Mouse (Mus musculus) liver, embryonic 15.5 days (tissue): ENCODE data around the gene Cacnb4. TPM values are rescaled to one million over a fixed set of nuclear protein-coding genes. Genes with fewer than 3 reads are reported as not detected.

ENCODE experiments used
- ATAC-seq: fragments of 200-750 bp; cut with Nextera tagmentation; 2 replicates; pipeline ENCODE4 v1.8.0; 2017; ENCODE audit warnings: moderate number of reproducible peaks, mild to moderate bottlenecking, moderate library complexity; ENCODE audit not compliant: insufficient read depth
- H3K27ac ChIP-seq: fragments of 300-500 bp; sonication (generic); replicated peaks from 2 replicates; pipeline ENCODE4 v1.5.1; 2015; ENCODE audit warnings: mild to moderate bottlenecking, inconsistent platforms
- H3K27me3 ChIP-seq: fragments of 300-500 bp; sonication (generic); 2 replicates; pipeline ENCODE4 v1.6.1; 2015; ENCODE audit warnings: mild to moderate bottlenecking, inconsistent platforms
- H3K36me3 ChIP-seq: fragments of 300-500 bp; sonication (generic); replicated peaks from 2 replicates; pipeline ENCODE4 v1.6.1; 2015; ENCODE audit warnings: moderate library complexity, mild to moderate bottlenecking, inconsistent platforms
- H3K4me1 ChIP-seq: fragments of 300-500 bp; sonication (generic); replicated peaks from 2 replicates; pipeline ENCODE4 v1.6.1; 2015; ENCODE audit warnings: inconsistent platforms
- H3K4me2 ChIP-seq: fragments of 300-500 bp; sonication (generic); 2 replicates; pipeline ENCODE4 v1.6.1; 2015; ENCODE audit warnings: moderate library complexity, mild to moderate bottlenecking, inconsistent platforms
- H3K4me3 ChIP-seq: fragments of 300-500 bp; sonication (generic); replicated peaks from 2 replicates; pipeline ENCODE4 v1.5.1; 2015; ENCODE audit warnings: mild to moderate bottlenecking, inconsistent platforms
- H3K9ac ChIP-seq: fragments of 300-500 bp; sonication (generic); 2 replicates; pipeline ENCODE4 v1.6.1; 2015; ENCODE audit warnings: moderate library complexity, mild to moderate bottlenecking, inconsistent platforms
- H3K9me3 ChIP-seq: fragments of 300-500 bp; sonication (generic); replicated peaks from 2 replicates; pipeline ENCODE4 v1.6.1; 2016; ENCODE audit warnings: inconsistent platforms
- WGBS: fragments of 180-500 bp; shearing (Covaris S2); methylation state at CpG from one replicate; pipeline ENCODE4 v1.1.7; 2015; ENCODE audit warnings: mixed read lengths; ENCODE audit not compliant: insufficient replicate concordance; 5-methylcytosine and 5-hydroxymethylcytosine counted together
- polyA plus RNA-seq: library from polyadenylated mRNA; unstranded; fragments of >200 nt; fragmentation: Nextera tagmentation; extraction: Ambion mirVana; gene quantifications from 2 replicates; pipeline ENCODE4 v1.2.1, GENCODE M21; 2015

Gene Cacnb4
- polyA plus RNA-seq, 1 experiment from 2014 or later: 0.20 TPM

- no peak for ATAC-seq
- H3K9ac ChIP-seq: no peak overlapping the region
- H3K4me1 ChIP-seq: no peaks in the 10 kb centered on the region
- no peaks in the 10 kb centered on the region for H3K9me3 ChIP-seq
- H3K4me3 ChIP-seq: no peak overlapping the region
- no peaks in the 10 kb centered on the region for H3K36me3 ChIP-seq
- 49% methylated on average over 3 of the region's 3 CpGs for WGBS
- H3K4me2 ChIP-seq: no peak overlapping the region
- no peak overlapping the region for H3K27ac ChIP-seq
- H3K27me3 ChIP-seq: no peaks in the 10 kb centered on the region
Observed at GRCm38 (mm10) chr2:52548401-52548800, 128.2 kb downstream of the Cacnb4 start.

DNA sequence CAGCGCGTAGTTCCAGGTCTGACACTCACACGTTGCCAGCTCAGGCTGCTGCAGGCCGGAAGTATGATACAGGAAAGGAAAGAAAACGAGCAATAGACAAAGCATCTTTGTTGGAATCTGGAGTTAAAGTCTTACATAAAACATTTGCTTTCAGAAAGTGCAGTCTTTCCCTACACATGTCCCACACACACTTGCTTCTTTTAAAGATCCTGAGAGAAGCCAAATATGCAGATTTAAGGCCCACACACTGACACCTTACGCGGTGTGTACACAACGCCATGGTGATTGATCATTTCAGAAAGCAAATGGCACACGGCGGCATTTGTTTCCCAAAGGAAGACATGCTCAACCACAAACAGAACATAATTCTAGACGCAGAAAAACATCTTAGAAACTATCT, 129.3 kb downstream of the Cacnb4 start:
- Histone ChIP-seq H3K4me1 (no peaks in the 10 kb centered on the region), H3K27ac (no peak overlapping the region), H3K36me3 (no peaks in the 10 kb centered on the region), H3K27me3 (no peaks in the 10 kb centered on the region), H3K4me3 (no peak overlapping the region), H3K9ac (no peak overlapping the region), H3K4me2 (no peak overlapping the region), H3K9me3 (no peaks in the 10 kb centered on the region)
- 76% methylated on average over 11 of the region's 11 CpGs for WGBS
- no peak for ATAC-seq

GRCm38 (mm10) chr2:52544527-52544926, 132.1 kb downstream of the Cacnb4 start:
- H3K4me3 ChIP-seq: no peak overlapping the region
- no peak overlapping the region for H3K27ac ChIP-seq
- no peaks in the 10 kb centered on the region for H3K9me3 ChIP-seq
- no peaks in the 10 kb centered on the region for H3K36me3 ChIP-seq
- no peak for ATAC-seq
- 62% methylated on average over 2 of the region's 2 CpGs for WGBS
- H3K9ac ChIP-seq: no peak overlapping the region
- no peaks in the 10 kb centered on the region for H3K4me1 ChIP-seq
- H3K4me2 ChIP-seq: no peak overlapping the region
- no peaks in the 10 kb centered on the region for H3K27me3 ChIP-seq

DNA sequence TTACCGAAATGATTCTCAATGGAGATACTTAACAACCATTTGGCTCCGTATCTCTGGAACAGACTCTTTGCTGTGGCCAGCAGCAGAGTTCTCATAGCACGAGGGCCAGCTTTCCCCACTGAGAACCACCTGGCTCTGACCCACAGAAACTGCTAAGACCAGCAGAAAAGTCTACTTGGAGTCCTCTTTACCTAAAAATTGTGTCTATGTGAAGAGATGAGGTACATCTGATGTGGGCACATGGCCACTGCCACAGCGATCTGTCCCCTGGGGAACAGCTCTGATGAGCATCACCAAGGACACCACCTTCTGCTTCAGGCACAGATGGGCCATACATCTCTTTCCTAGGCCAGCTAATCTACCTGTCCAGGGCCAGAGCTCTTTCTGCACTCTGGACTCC, 135.6 kb downstream of the Cacnb4 start:
- Histone ChIP-seq H3K36me3 (no peaks in the 10 kb centered on the region), H3K4me3 (no peak overlapping the region), H3K9me3 (no peaks in the 10 kb centered on the region), H3K4me1 (no peaks in the 10 kb centered on the region), H3K4me2 (no peak overlapping the region), H3K27ac (no peak overlapping the region), H3K9ac (no peak overlapping the region), H3K27me3 (no peaks in the 10 kb centered on the region)
- no peak for ATAC-seq
- 73% methylated on average over 4 of the region's 4 CpGs for WGBS

DNA sequence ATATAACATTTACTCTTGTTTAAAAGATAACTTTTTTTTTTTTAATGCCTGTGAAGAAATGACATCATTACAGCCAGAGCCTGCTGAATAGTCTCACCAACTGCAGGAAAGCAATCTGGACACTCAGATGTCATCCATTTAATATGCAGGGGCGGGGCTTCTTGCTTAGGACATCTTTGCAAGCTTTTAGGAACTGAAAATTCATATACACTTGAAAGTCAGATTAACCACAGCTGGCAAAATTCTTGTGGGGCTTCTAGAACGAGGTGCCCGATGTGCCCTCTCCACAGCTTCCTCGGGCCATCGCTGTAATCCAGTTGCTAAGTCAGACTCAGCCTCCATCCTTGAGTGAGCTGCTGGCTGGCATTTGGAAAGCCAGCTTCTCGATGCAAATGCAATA, 137.3 kb downstream of the Cacnb4 start:
- WGBS: 57% methylated on average over 6 of the region's 6 CpGs
- ATAC-seq: no peak
- H3K27ac ChIP-seq: no peak overlapping the region
- H3K4me2 ChIP-seq: no peak overlapping the region
- H3K4me3 ChIP-seq: no peak overlapping the region
- H3K9me3 ChIP-seq: no peaks in the 10 kb centered on the region
- no peaks in the 10 kb centered on the region for H3K4me1 ChIP-seq
- H3K36me3 ChIP-seq: no peaks in the 10 kb centered on the region
- H3K9ac ChIP-seq: no peak overlapping the region
- H3K27me3 ChIP-seq: no peaks in the 10 kb centered on the region

- H3K27ac ChIP-seq: no peak overlapping the region
- no peak overlapping the region for H3K4me2 ChIP-seq
- 54% methylated on average over 3 of the region's 3 CpGs for WGBS
- no peaks in the 10 kb centered on the region for H3K4me1 ChIP-seq
- no peaks in the 10 kb centered on the region for H3K36me3 ChIP-seq
- no peaks in the 10 kb centered on the region for H3K9me3 ChIP-seq
- H3K27me3 ChIP-seq: no peaks in the 10 kb centered on the region
- no peak for ATAC-seq
- no peak overlapping the region for H3K9ac ChIP-seq
- no peak overlapping the region for H3K4me3 ChIP-seq
Observed at GRCm38 (mm10) chr2:52537645-52538044, 139.0 kb downstream of the Cacnb4 start.

DNA sequence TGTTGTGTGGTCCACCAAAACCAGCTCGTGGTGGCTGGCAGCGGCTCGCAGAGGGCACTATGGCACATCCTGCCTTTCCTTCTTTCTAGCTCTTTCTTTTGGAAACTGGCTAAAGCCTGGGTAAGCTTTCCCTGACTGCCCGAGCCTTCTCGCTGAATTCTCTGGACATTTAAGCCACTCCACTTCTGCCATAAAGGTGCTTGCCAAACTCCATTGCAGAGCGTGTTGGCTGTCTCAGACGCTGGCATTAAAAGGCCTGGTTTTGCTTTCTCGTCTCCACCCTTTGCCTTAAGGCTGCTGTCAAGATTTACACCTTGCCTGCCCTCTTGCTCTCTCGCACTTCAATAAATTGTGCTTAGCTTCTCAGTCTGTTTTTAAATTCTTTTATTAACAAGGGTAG, 139.5 kb downstream of the Cacnb4 start:
- H3K9me3 ChIP-seq: no peaks in the 10 kb centered on the region
- H3K4me1 ChIP-seq: no peaks in the 10 kb centered on the region
- WGBS: 74% methylated on average over 9 of the region's 9 CpGs
- no peak overlapping the region for H3K4me3 ChIP-seq
- no peak overlapping the region for H3K9ac ChIP-seq
- H3K4me2 ChIP-seq: no peak overlapping the region
- no peaks in the 10 kb centered on the region for H3K36me3 ChIP-seq
- ATAC-seq: no peak
- no peaks in the 10 kb centered on the region for H3K27me3 ChIP-seq
- H3K27ac ChIP-seq: no peak overlapping the region

DNA sequence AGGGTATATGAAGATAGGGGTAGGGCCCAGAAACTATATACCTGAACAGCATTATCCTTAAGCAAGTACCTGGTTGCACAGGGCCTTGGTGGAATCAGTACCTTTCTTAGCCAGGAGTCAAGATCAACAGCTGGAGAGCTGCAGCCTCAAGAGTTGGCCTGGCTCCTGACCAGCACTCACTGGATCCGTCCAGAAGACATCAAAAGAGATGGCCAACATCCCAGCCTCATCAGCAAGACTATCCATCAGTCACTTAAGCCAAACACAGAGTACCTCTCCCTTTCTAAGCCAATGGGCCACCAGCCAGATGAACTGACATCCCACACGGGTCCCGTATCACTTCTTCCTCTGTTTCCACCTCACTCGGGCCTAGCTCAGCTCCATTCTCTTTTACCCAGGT, 140.1 kb downstream of the Cacnb4 start:
- no peak overlapping the region for H3K4me2 ChIP-seq
- no peak for ATAC-seq
- H3K27ac ChIP-seq: no peak overlapping the region
- no peak overlapping the region for H3K9ac ChIP-seq
- no peak overlapping the region for H3K4me3 ChIP-seq
- no peaks in the 10 kb centered on the region for H3K27me3 ChIP-seq
- WGBS: 62% methylated on average over 4 of the region's 4 CpGs
- no peaks in the 10 kb centered on the region for H3K9me3 ChIP-seq
- no peaks in the 10 kb centered on the region for H3K36me3 ChIP-seq
- H3K4me1 ChIP-seq: no peaks in the 10 kb centered on the region

GRCm38 (mm10) chr2:52533696-52534095, 142.9 kb downstream of the Cacnb4 start:
- no peak overlapping the region for H3K27ac ChIP-seq
- no peak overlapping the region for H3K9ac ChIP-seq
- H3K27me3 ChIP-seq: no peaks in the 10 kb centered on the region; the same call in 1 of the 2 replicates
- no peak overlapping the region for H3K4me3 ChIP-seq
- no peak overlapping the region for H3K4me2 ChIP-seq
- WGBS: 56% methylated on average over 5 of the region's 5 CpGs
- H3K9me3 ChIP-seq: no peaks in the 10 kb centered on the region
- H3K4me1 ChIP-seq: no peaks in the 10 kb centered on the region
- ATAC-seq: no peak
- no peaks in the 10 kb centered on the region for H3K36me3 ChIP-seq

GRCm38 (mm10) chr2:52530521-52530920, 146.1 kb downstream of the Cacnb4 start:
- no peak overlapping the region for H3K9ac ChIP-seq
- no peak overlapping the region for H3K27ac ChIP-seq
- ATAC-seq: no peak
- H3K4me2 ChIP-seq: no peak overlapping the region
- WGBS: 54% methylated on average over 2 of the region's 2 CpGs
- H3K36me3 ChIP-seq: no peaks in the 10 kb centered on the region
- H3K9me3 ChIP-seq: no peaks in the 10 kb centered on the region
- no peak overlapping the region for H3K4me3 ChIP-seq
- H3K4me1 ChIP-seq: no peaks in the 10 kb centered on the region
- H3K27me3 ChIP-seq: no peaks in the 10 kb centered on the region; the same call in 1 of the 2 replicates

GRCm38 (mm10) chr2:52529245-52529644, 147.4 kb downstream of the Cacnb4 start:
- H3K9ac ChIP-seq: no peak overlapping the region
- H3K4me1 ChIP-seq: no peaks in the 10 kb centered on the region
- WGBS: 66% methylated on average over 7 of the region's 7 CpGs
- no peak overlapping the region for H3K27ac ChIP-seq
- no peak overlapping the region for H3K4me3 ChIP-seq
- ATAC-seq: no peak
- no peaks in the 10 kb centered on the region for H3K9me3 ChIP-seq
- H3K4me2 ChIP-seq: no peak overlapping the region
- H3K27me3 ChIP-seq: no peaks in the 10 kb centered on the region; the same call in 1 of the 2 replicates
- H3K36me3 ChIP-seq: no peaks in the 10 kb centered on the region

GRCm38 (mm10) chr2:52525876-52526592, 150.6 kb downstream of the Cacnb4 start:
- Histone ChIP-seq H3K36me3 (no peaks in the 10 kb centered on the region), H3K27me3 (no peaks in the 10 kb centered on the region; the same call in 1 of the 2 replicates), H3K4me2 (no peak overlapping the region), H3K27ac (no peak overlapping the region), H3K9me3 (no peaks in the 10 kb centered on the region), H3K4me1 (no peaks in the 10 kb centered on the region), H3K4me3 (no peak overlapping the region), H3K9ac (no peak overlapping the region)
- WGBS: 39% methylated on average over 11 of the region's 11 CpGs
- no peak for ATAC-seq
